Mouse (Mus musculus) monocyte, adult 59 days (primary cell): ENCODE measurements around the gene Gphb5. TPM values are rescaled to one million over a fixed set of nuclear protein-coding genes. Genes with fewer than 3 reads are reported as not detected.

ENCODE experiments used
- total RNA-seq, 2 experiments: library from RNA; stranded (reverse); gene quantifications; one replicate each; pipeline ENCODE4 v1.2.4; 2023

The Gphb5 gene
- not detected for total RNA-seq

GRCm38 (mm10) chr12:75416681-75417080, at the start of gene Gphb5:
Gene Gphb5, minus strand, starts transcription at chr12:75416781.

Other genes starting within 250 kb of the Gphb5 start
- gene Kcnh5, start 239.4 kb downstream of the Gphb5 start, total RNA-seq, result not detected
- under 1 TPM in 1 of 2 experiments, not detected in 1; 0.52 TPM for gene Rhoj, start 108.5 kb downstream of the Gphb5 start, total RNA-seq
- gene Ppp2r5e, start 179.5 kb upstream of the Gphb5 start, total RNA-seq, result 10 to 100 TPM; 36.9 to 47.3 TPM